Mouse (Mus musculus): Measurements from ENCODE around the gene Cdh8. TPM values are rescaled to one million over a fixed set of nuclear protein-coding genes. Genes with fewer than 3 reads are reported as not detected.

Gene Cdh8
- polyA plus RNA-seq, 2 experiments: 2.6 to 3.0 TPM

- 71% methylated on average over 3 of the region's 3 CpGs for WGBS
- Histone ChIP-seq H3K4me1 (ENCODE audit: control insufficient read depth, insufficient read depth, low read length) (no peaks in the 10 kb centered on the region), H3K27me3 (ENCODE audit: control insufficient read depth, insufficient read depth, low read length) (no peaks in the 10 kb centered on the region), H3K4me2 (replicated peaks; ENCODE audit: low read depth, low read length, severe bottlenecking) (no peak overlapping the region), H3K4me3 (replicated peaks; ENCODE audit: low read length) (no peak overlapping the region), H3K36me3 (ENCODE audit: control insufficient read depth, insufficient read depth, low read length) (no peaks in the 10 kb centered on the region), H3K9me3 (ENCODE audit: control insufficient read depth, low read length) (no peaks in the 10 kb centered on the region), H3K27ac (replicated peaks; ENCODE audit: low read depth, low read length) (no peak overlapping the region), H3K9ac (ENCODE audit: low read depth, low read length, severe bottlenecking) (no peak overlapping the region)
- TF ChIP-seq POLR2A (IDR thresholded peaks at IDR 0.05; ENCODE audit: borderline replicate concordance, extremely low read depth, insufficient read depth, insufficient read length): no peak
- DNase-seq (ENCODE audit: low spot score) (no peak), ATAC-seq (ENCODE audit: low FRiP score, low read depth) (no peak)
Measured at GRCm38 (mm10) chr8:99348618-99349017, 67.7 kb downstream of the Cdh8 start.

GRCm38 (mm10) chr8:99339310-99339709 lies 77.0 kb downstream of the Cdh8 start:
- Histone ChIP-seq H3K4me2 (replicated peaks; ENCODE audit: low read depth, low read length, severe bottlenecking) (no peak overlapping the region), H3K9ac (ENCODE audit: low read depth, low read length, severe bottlenecking) (no peak overlapping the region), H3K4me3 (replicated peaks; ENCODE audit: low read length) (no peak overlapping the region), H3K9me3 (ENCODE audit: control insufficient read depth, low read length) (no peaks in the 10 kb centered on the region), H3K4me1 (ENCODE audit: control insufficient read depth, insufficient read depth, low read length) (no peaks in the 10 kb centered on the region), H3K27me3 (ENCODE audit: control insufficient read depth, insufficient read depth, low read length) (no peaks in the 10 kb centered on the region), H3K27ac (replicated peaks; ENCODE audit: low read depth, low read length) (no peak overlapping the region), H3K36me3 (ENCODE audit: control insufficient read depth, insufficient read depth, low read length) (no peaks in the 10 kb centered on the region)
- ATAC-seq (ENCODE audit: low FRiP score, low read depth) (no peak), DNase-seq (ENCODE audit: low spot score) (no peak)
- 77% methylated on average over 1 of the region's 1 CpGs for WGBS
- no peak for TF ChIP-seq POLR2A (IDR thresholded peaks at IDR 0.05; ENCODE audit: borderline replicate concordance, extremely low read depth, insufficient read depth, insufficient read length)

GRCm38 (mm10) chr8:99327559-99327958 lies 88.7 kb downstream of the Cdh8 start:
- ATAC-seq (ENCODE audit: low FRiP score, low read depth) (no peak), DNase-seq (ENCODE audit: low spot score) (no peak)

GRCm38 (mm10) chr8:99314561-99314960 lies 101.7 kb downstream of the Cdh8 start:
- DNase-seq (ENCODE audit: low spot score) (no peak), ATAC-seq (ENCODE audit: low FRiP score, low read depth) (no peak)
- Histone ChIP-seq H3K27ac (replicated peaks; ENCODE audit: low read depth, low read length) (no peak overlapping the region), H3K36me3 (ENCODE audit: control insufficient read depth, insufficient read depth, low read length) (no peaks in the 10 kb centered on the region), H3K27me3 (ENCODE audit: control insufficient read depth, insufficient read depth, low read length) (no peaks in the 10 kb centered on the region), H3K4me3 (replicated peaks; ENCODE audit: low read length) (no peak overlapping the region), H3K9me3 (ENCODE audit: control insufficient read depth, low read length) (no peaks in the 10 kb centered on the region), H3K4me1 (ENCODE audit: control insufficient read depth, insufficient read depth, low read length) (no peaks in the 10 kb centered on the region), H3K9ac (ENCODE audit: low read depth, low read length, severe bottlenecking) (no peak overlapping the region), H3K4me2 (replicated peaks; ENCODE audit: low read depth, low read length, severe bottlenecking) (no peak overlapping the region)
- TF ChIP-seq POLR2A (IDR thresholded peaks at IDR 0.05; ENCODE audit: borderline replicate concordance, extremely low read depth, insufficient read depth, insufficient read length): no peak
- 77% methylated on average over 2 of the region's 2 CpGs for WGBS

More at GRCm38 (mm10) chr8:99327559-99327958, 88.7 kb downstream of the Cdh8 start:
- Histone ChIP-seq H3K9me3 (ENCODE audit: control insufficient read depth, low read length) (no peaks in the 10 kb centered on the region), H3K4me1 (ENCODE audit: control insufficient read depth, insufficient read depth, low read length) (no peaks in the 10 kb centered on the region), H3K4me3 (replicated peaks; ENCODE audit: low read length) (no peak overlapping the region), H3K27ac (replicated peaks; ENCODE audit: low read depth, low read length) (no peak overlapping the region), H3K9ac (ENCODE audit: low read depth, low read length, severe bottlenecking) (no peak overlapping the region), H3K4me2 (replicated peaks; ENCODE audit: low read depth, low read length, severe bottlenecking) (no peak overlapping the region), H3K27me3 (ENCODE audit: control insufficient read depth, insufficient read depth, low read length) (no peaks in the 10 kb centered on the region), H3K36me3 (ENCODE audit: control insufficient read depth, insufficient read depth, low read length) (no peaks in the 10 kb centered on the region)
- TF ChIP-seq POLR2A (IDR thresholded peaks at IDR 0.05; ENCODE audit: borderline replicate concordance, extremely low read depth, insufficient read depth, insufficient read length): no peak
- 72% methylated on average over 5 of the region's 5 CpGs for WGBS

GRCm38 (mm10) chr8:99304184-99304583 lies 112.1 kb downstream of the Cdh8 start:
- Histone ChIP-seq H3K4me2 (replicated peaks; ENCODE audit: low read depth, low read length, severe bottlenecking) (no peak overlapping the region), H3K27ac (replicated peaks; ENCODE audit: low read depth, low read length) (no peak overlapping the region), H3K9ac (ENCODE audit: low read depth, low read length, severe bottlenecking) (no peak overlapping the region), H3K4me1 (ENCODE audit: control insufficient read depth, insufficient read depth, low read length) (no peaks in the 10 kb centered on the region), H3K27me3 (ENCODE audit: control insufficient read depth, insufficient read depth, low read length) (no peaks in the 10 kb centered on the region), H3K4me3 (replicated peaks; ENCODE audit: low read length) (no peak overlapping the region), H3K36me3 (ENCODE audit: control insufficient read depth, insufficient read depth, low read length) (no peaks in the 10 kb centered on the region), H3K9me3 (ENCODE audit: control insufficient read depth, low read length) (no peaks in the 10 kb centered on the region)
- DNase-seq (ENCODE audit: low spot score): no peak
- no peak for ATAC-seq (ENCODE audit: low FRiP score, low read depth)
- TF ChIP-seq POLR2A (IDR thresholded peaks at IDR 0.05; ENCODE audit: borderline replicate concordance, extremely low read depth, insufficient read depth, insufficient read length): no peak
- 29% methylated on average over 4 of the region's 4 CpGs for WGBS

GRCm38 (mm10) chr8:99290201-99290600 lies 126.1 kb downstream of the Cdh8 start:
- 80% methylated on average over 1 of the region's 1 CpGs for WGBS
- Histone ChIP-seq H3K4me2 (replicated peaks; ENCODE audit: low read depth, low read length, severe bottlenecking) (no peak overlapping the region), H3K4me1 (ENCODE audit: control insufficient read depth, insufficient read depth, low read length) (no peaks in the 10 kb centered on the region), H3K27ac (replicated peaks; ENCODE audit: low read depth, low read length) (no peak overlapping the region), H3K9ac (ENCODE audit: low read depth, low read length, severe bottlenecking) (no peak overlapping the region), H3K9me3 (ENCODE audit: control insufficient read depth, low read length) (no peaks in the 10 kb centered on the region), H3K4me3 (replicated peaks; ENCODE audit: low read length) (no peak overlapping the region), H3K27me3 (ENCODE audit: control insufficient read depth, insufficient read depth, low read length) (no peaks in the 10 kb centered on the region), H3K36me3 (ENCODE audit: control insufficient read depth, insufficient read depth, low read length) (no peaks in the 10 kb centered on the region)
- no peak for DNase-seq (ENCODE audit: low spot score)
- TF ChIP-seq POLR2A (IDR thresholded peaks at IDR 0.05; ENCODE audit: borderline replicate concordance, extremely low read depth, insufficient read depth, insufficient read length): no peak
- no peak for ATAC-seq (ENCODE audit: low FRiP score, low read depth)
